Mouse (Mus musculus) intestine, embryonic 14.5 days (tissue): ENCODE results near the gene Myo1e. TPM values are rescaled to one million over a fixed set of nuclear protein-coding genes. Genes with fewer than 3 reads are reported as not detected.

Experiments used
- ATAC-seq: fragments of 200-750 bp; cut with Nextera tagmentation; replicated peaks from 2 replicates; pipeline ENCODE4 v1.8.0; 2017; ENCODE audit warnings: low read depth, moderate number of reproducible peaks, moderate TSS enrichment, moderate library complexity; ENCODE audit not compliant: low FRiP score, low TSS enrichment
- DNase-seq: peaks from one replicate; pipeline ENCODE4 v3.0.0-alpha.2; 2018; ENCODE audit warnings: low spot score
- H3K27ac ChIP-seq: fragments of 300-500 bp; sonication (generic); 2 replicates; pipeline ENCODE4 v1.5.1; 2014; ENCODE audit warnings: low read depth, mild to moderate bottlenecking, control low read depth
- H3K27me3 ChIP-seq: fragments of 300-500 bp; sonication (generic); replicated peaks from 2 replicates; pipeline ENCODE4 v1.6.1; 2014; ENCODE audit warnings: low read length, control low read depth; ENCODE audit not compliant: control insufficient read depth, insufficient read depth
- H3K36me3 ChIP-seq: fragments of 300-500 bp; sonication (generic); 2 replicates; pipeline ENCODE4 v1.6.1; 2014; ENCODE audit warnings: low read length, control low read depth; ENCODE audit not compliant: control insufficient read depth, insufficient read depth
- H3K4me1 ChIP-seq: fragments of 300-500 bp; sonication (generic); replicated peaks from 2 replicates; pipeline ENCODE4 v1.6.1; 2014; ENCODE audit warnings: low read length, control low read depth, mixed read lengths; ENCODE audit not compliant: control insufficient read depth, insufficient read depth
- H3K4me2 ChIP-seq: fragments of 300-500 bp; sonication (generic); 2 replicates; pipeline ENCODE4 v1.6.1; 2014; ENCODE audit warnings: low read length
- H3K4me3 ChIP-seq: fragments of 300-500 bp; sonication (generic); 2 replicates; pipeline ENCODE4 v1.5.1; 2014; ENCODE audit warnings: low read depth, low read length, control low read depth, mixed read lengths
- H3K9ac ChIP-seq: fragments of 300-500 bp; sonication (generic); 2 replicates; pipeline ENCODE4 v1.6.1; 2014; ENCODE audit warnings: mild to moderate bottlenecking, low read length
- H3K9me3 ChIP-seq: fragments of 300-500 bp; sonication (generic); 2 replicates; pipeline ENCODE4 v1.6.1; 2016; ENCODE audit warnings: low read length, control low read depth; ENCODE audit not compliant: control insufficient read depth
- whole genome bisulfite sequencing: fragments of 180-500 bp; shearing (Covaris S2); extraction: QIAGEN DNeasy Blood & Tissue Kit; methylation state at CpG from one replicate; pipeline ENCODE4 v1.1.7; 2014; 5-methylcytosine and 5-hydroxymethylcytosine counted together
- microRNA-seq: library from miRNA; unstranded; fragments of <30 nt; microRNA quantifications from one replicate; pipeline ENCODE4, GENCODE M21; 2016
- polyA plus RNA-seq: library from polyadenylated mRNA; unstranded; fragments of >200 nt; fragmentation: Nextera tagmentation; extraction: Ambion mirVana; gene quantifications from 2 replicates; pipeline ENCODE4 v1.2.1, GENCODE M21; 2014

Gene Myo1e
- polyA plus RNA-seq, 1 experiment from 2014 or later = 17.0 TPM

DNA sequence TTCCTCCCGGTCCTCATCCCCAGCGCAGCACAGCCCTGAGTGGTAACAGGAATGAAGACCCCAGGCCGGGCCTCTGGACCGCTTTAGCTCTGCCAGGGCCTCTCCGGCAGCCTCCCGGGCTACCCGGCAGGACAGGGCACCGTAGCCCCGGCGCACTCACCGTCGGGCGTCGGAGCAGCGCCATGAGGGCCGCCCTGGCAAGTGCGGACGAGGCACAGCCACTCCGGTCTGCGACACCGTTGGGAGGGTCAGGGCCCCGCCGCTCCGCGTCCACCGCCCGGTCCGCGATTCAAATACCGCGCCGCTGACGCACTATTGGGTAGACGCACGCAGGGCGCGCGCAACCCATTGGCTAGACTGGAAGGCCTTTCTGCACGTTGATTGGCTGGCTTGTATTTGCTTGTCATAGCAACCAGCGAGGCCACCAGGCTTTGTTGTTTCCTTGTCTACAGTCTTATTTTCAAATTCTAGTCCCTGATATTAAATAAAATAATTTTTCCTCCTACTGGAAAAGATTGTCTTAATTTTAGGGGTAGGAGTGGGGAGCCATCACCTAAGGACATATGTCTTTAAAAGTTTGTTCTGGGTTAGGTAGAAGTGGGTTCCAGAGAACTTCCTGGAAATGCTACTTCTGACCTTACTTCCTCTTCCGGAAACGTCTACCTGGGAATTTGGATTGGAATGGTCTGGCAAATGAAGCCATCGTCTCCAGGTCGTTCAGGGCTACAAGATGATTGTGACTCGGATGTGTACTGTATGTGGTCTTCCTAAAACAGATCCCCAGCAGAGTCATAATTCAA lies 214.3 kb downstream of the Myo1e start, which contains the start of gene Ccnb2:
Gene Ccnb2, minus strand, starts transcription at position 291 of the 800 bp plus-strand sequence.
- Histone ChIP-seq H3K27me3 (no peaks in the 10 kb centered on the region), H3K9me3 (no peaks in the 10 kb centered on the region), H3K27ac (peak within 1 kb of the TSS; percentile 55; the same call in 1 of the 2 replicates), H3K4me1 (peaks cover 11% of the 10 kb centered on the region; the same call in 1 of the 2 replicates), H3K4me2 (peak within 1 kb of the TSS; percentile 69), H3K9ac (peak within 1 kb of the TSS; percentile 80), H3K36me3 (peaks cover 49% of the 10 kb centered on the region), H3K4me3 (peak within 1 kb of the TSS; percentile 56)
- DNase-seq (peak; percentile 91), ATAC-seq (peak; percentile 94)
- 4% methylated on average over 45 of the region's 45 CpGs for WGBS

DNA sequence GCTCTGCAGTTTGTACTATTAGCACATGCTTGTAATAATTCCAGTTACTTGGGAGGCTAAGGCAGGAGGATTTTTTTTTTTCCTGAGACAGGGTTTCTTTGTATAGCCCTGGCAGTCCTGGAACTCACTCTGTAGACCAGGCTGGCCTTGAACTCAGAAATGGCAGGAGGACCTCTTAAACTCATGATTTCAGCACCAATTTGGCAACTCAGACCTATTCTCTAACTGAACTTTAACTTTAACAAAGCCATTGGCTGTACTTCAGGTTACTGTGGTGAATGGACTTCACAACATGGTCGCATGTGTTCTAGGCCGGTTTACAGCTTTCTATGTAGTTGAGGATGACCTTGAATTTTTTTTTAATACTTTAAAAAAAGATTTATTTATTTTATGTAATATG lies 215.5 kb downstream of the Myo1e start:
- Histone ChIP-seq H3K27me3 (no peaks in the 10 kb centered on the region), H3K4me1 (peaks cover 11% of the 10 kb centered on the region; the same call in 1 of the 2 replicates), H3K4me3 (no peak overlapping the region), H3K36me3 (peaks cover 51% of the 10 kb centered on the region), H3K9ac (no peak overlapping the region), H3K4me2 (no peak overlapping the region), H3K27ac (no peak overlapping the region), H3K9me3 (no peaks in the 10 kb centered on the region)
- ATAC-seq (no peak), DNase-seq (no peak)
- 99% methylated on average over 2 of the region's 2 CpGs for WGBS

DNA sequence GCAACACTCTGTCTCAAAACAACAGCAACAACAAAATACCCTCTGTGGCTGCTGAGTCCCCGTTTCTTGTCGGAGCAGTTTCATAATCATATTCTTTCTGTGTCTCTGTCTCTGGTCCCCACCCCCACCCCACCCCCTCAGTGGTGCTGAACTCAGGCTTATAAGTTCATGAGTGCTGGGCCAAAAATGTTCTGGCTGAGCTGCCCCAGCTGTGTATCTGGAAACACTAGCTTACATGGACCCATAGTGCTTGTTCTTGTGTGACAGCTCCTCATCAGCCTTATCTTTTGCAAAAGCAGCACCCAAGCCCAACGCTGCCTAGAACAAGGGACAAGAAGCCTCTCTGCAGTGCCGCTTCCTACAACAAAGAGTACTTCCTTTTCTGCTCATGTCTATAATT lies 232.8 kb downstream of the Myo1e start:
- H3K4me1 ChIP-seq = no peaks in the 10 kb centered on the region
- DNase-seq (no peak), ATAC-seq (no peak)
- peaks cover 73% of the 10 kb centered on the region for H3K36me3 ChIP-seq
- no peaks in the 10 kb centered on the region for H3K9me3 ChIP-seq
- 92% methylated on average over 4 of the region's 4 CpGs for WGBS
- no peak overlapping the region for H3K4me3 ChIP-seq
- H3K4me2 ChIP-seq = no peak overlapping the region
- no peaks in the 10 kb centered on the region for H3K27me3 ChIP-seq
- no peak overlapping the region for H3K27ac ChIP-seq
- no peak overlapping the region for H3K9ac ChIP-seq

DNA sequence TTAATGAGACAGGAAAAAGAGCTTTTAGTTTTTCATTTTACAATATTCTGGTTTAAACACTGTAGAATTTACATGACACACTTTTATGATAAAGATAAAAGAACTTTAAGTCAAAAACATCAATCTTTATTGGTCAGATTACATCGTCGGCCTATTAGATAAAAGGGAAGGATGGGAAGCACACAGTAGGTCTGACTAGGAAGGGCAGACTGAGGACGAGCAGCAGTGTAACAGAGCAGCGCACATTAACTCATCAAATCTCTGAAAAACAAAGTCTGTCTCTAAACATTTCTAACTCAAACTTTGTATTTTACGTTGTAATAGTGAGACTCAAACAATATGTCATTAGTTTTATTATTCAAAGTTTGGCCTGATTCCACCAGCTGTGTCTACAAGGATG lies 241.9 kb downstream of the Myo1e start:
- H3K4me2 ChIP-seq = no peak overlapping the region
- no peaks in the 10 kb centered on the region for H3K4me1 ChIP-seq
- no peaks in the 10 kb centered on the region for H3K27me3 ChIP-seq
- H3K9me3 ChIP-seq = no peaks in the 10 kb centered on the region
- no peak overlapping the region for H3K27ac ChIP-seq
- peaks cover 63% of the 10 kb centered on the region for H3K36me3 ChIP-seq
- DNase-seq (no peak), ATAC-seq (no peak)
- WGBS = 85% methylated on average over 5 of the region's 5 CpGs
- H3K9ac ChIP-seq = no peak overlapping the region
- H3K4me3 ChIP-seq = no peak overlapping the region

Small RNA genes within 50 kb of the gene (microRNA-seq; reads per million reads assigned to microRNA genes)
- gene Mir5626 = 5.6 reads per million, percentile 33 among the genes with 10 or more reads in this experiment

Other genes with a start within 250 kb of the Myo1e start
- gene Bnip2, start 217.9 kb upstream of the Myo1e start, polyA plus RNA-seq = 83.7 and 93.5 TPM in 2 replicates
- 195 and 196 TPM in 2 replicates for gene Gtf2a2, start 194.8 kb upstream of the Myo1e start, polyA plus RNA-seq
- 3.6 and 5.0 TPM in 2 replicates for gene Gcnt3, start 169.3 kb upstream of the Myo1e start, polyA plus RNA-seq
- gene Fam81a, start 64.8 kb upstream of the Myo1e start, polyA plus RNA-seq = 3.7 and 6.5 TPM in 2 replicates
- gene Ccnb2, start 214.2 kb downstream of the Myo1e start, polyA plus RNA-seq = 182 and 194 TPM in 2 replicates